Mouse (Mus musculus) liver, embryonic 11.5 days (tissue): ENCODE results near the gene Fgfr2. TPM values are rescaled to one million over a fixed set of nuclear protein-coding genes. Genes with fewer than 3 reads are reported as not detected.

ENCODE experiments used
- ATAC-seq: fragments of 200-750 bp; cut with Nextera tagmentation; replicated peaks from 2 replicates; pipeline ENCODE4 v1.8.0; 2017; ENCODE audit warnings: moderate number of reproducible peaks, mild to moderate bottlenecking, moderate TSS enrichment, moderate library complexity; ENCODE audit not compliant: low FRiP score
- DNase-seq: peaks from one replicate; pipeline ENCODE4 v3.0.0-alpha.2; 2017; ENCODE audit warnings: low spot score
- H3K27ac ChIP-seq: fragments of 300-500 bp; sonication (generic); 2 replicates; pipeline ENCODE4 v1.5.1; 2014; ENCODE audit warnings: mild to moderate bottlenecking, low read depth, low read length, control low read depth
- H3K27me3 ChIP-seq: fragments of 300-500 bp; sonication (generic); replicated peaks from 2 replicates; pipeline ENCODE4 v1.6.1; 2014; ENCODE audit warnings: low read length, mixed read lengths; ENCODE audit not compliant: control insufficient read depth, insufficient read depth
- H3K36me3 ChIP-seq: fragments of 300-500 bp; sonication (generic); 2 replicates; pipeline ENCODE4 v1.6.1; 2014; ENCODE audit warnings: mild to moderate bottlenecking, low read length, moderate library complexity, mixed read lengths; ENCODE audit not compliant: control insufficient read depth, insufficient read depth
- H3K4me1 ChIP-seq: fragments of 300-500 bp; sonication (generic); replicated peaks from 2 replicates; pipeline ENCODE4 v1.6.1; 2014; ENCODE audit warnings: low read length, mixed read lengths; ENCODE audit not compliant: control insufficient read depth, insufficient read depth
- H3K4me2 ChIP-seq: fragments of 300-500 bp; sonication (generic); 2 replicates; pipeline ENCODE4 v1.6.1; 2014; ENCODE audit warnings: mild to moderate bottlenecking, control low read depth, moderate library complexity
- H3K4me3 ChIP-seq: fragments of 300-500 bp; sonication (generic); 2 replicates; pipeline ENCODE4 v1.5.1; 2014; ENCODE audit warnings: low read depth, low read length, control low read depth
- H3K9ac ChIP-seq: fragments of 300-500 bp; sonication (generic); 2 replicates; pipeline ENCODE4 v1.6.1; 2014; ENCODE audit warnings: low read depth, low read length, control low read depth
- H3K9me3 ChIP-seq: fragments of 300-500 bp; sonication (generic); 2 replicates; pipeline ENCODE4 v1.6.1; 2016; ENCODE audit warnings: low read length, inconsistent platforms, mixed read lengths; ENCODE audit not compliant: control insufficient read depth
- WGBS: fragments of 180-500 bp; shearing (Covaris S2); extraction: QIAGEN DNeasy Blood & Tissue Kit; methylation state at CpG from one replicate; pipeline ENCODE4 v1.1.7; 2014; 5-methylcytosine and 5-hydroxymethylcytosine counted together
- microRNA-seq: library from miRNA; unstranded; fragments of <30 nt; microRNA quantifications from one replicate; pipeline ENCODE4, GENCODE M21; 2017; ENCODE audit warnings: borderline number of aligned reads
- polyA plus RNA-seq: library from polyadenylated mRNA; unstranded; fragments of >200 nt; fragmentation: Nextera tagmentation; extraction: Ambion mirVana; gene quantifications from 2 replicates; pipeline ENCODE4 v1.2.1, GENCODE M21; 2014

Fgfr2 gene
- polyA plus RNA-seq, 1 experiment from 2014 or later: 32.6 TPM

GRCm38 (mm10) chr7:130119466-130119865, 3003.7 kb downstream of the Fgfr2 start:
- H3K9me3 ChIP-seq: no peaks in the 10 kb centered on the region

GRCm38 (mm10) chr7:130118726-130119125, 3004.4 kb downstream of the Fgfr2 start:
- ATAC-seq (no peak), DNase-seq (no peak)
- no peak overlapping the region for H3K27ac ChIP-seq
- 33% methylated on average over 4 of the region's 4 CpGs for whole genome bisulfite sequencing
- H3K9me3 ChIP-seq: no peaks in the 10 kb centered on the region
- H3K9ac ChIP-seq: no peak overlapping the region
- no peaks in the 10 kb centered on the region for H3K4me1 ChIP-seq
- no peaks in the 10 kb centered on the region for H3K27me3 ChIP-seq
- no peak overlapping the region for H3K4me3 ChIP-seq
- no peak overlapping the region for H3K4me2 ChIP-seq
- H3K36me3 ChIP-seq: no peaks in the 10 kb centered on the region

More at GRCm38 (mm10) chr7:130119466-130119865, 3003.7 kb downstream of the Fgfr2 start:
- H3K4me3 ChIP-seq: no peak overlapping the region
- ATAC-seq (no peak), DNase-seq (no peak)
- H3K9ac ChIP-seq: no peak overlapping the region
- no peaks in the 10 kb centered on the region for H3K4me1 ChIP-seq
- H3K27me3 ChIP-seq: no peaks in the 10 kb centered on the region
- WGBS: 51% methylated on average over 6 of the region's 6 CpGs
- H3K36me3 ChIP-seq: no peaks in the 10 kb centered on the region
- no peak overlapping the region for H3K27ac ChIP-seq
- H3K4me2 ChIP-seq: no peak overlapping the region

GRCm38 (mm10) chr7:130117466-130118123, 3005.6 kb downstream of the Fgfr2 start:
- no peak overlapping the region for H3K4me3 ChIP-seq
- H3K9me3 ChIP-seq: no peaks in the 10 kb centered on the region
- H3K9ac ChIP-seq: no peak overlapping the region
- H3K27ac ChIP-seq: no peak overlapping the region
- no peak for ATAC-seq
- H3K27me3 ChIP-seq: no peaks in the 10 kb centered on the region
- no peak for DNase-seq
- H3K4me2 ChIP-seq: no peak overlapping the region
- no peaks in the 10 kb centered on the region for H3K4me1 ChIP-seq
- WGBS: 27% methylated on average over 4 of the region's 4 CpGs
- H3K36me3 ChIP-seq: no peaks in the 10 kb centered on the region

- DNase-seq (no peak), ATAC-seq (no peak)
- Histone ChIP-seq H3K4me2 (no peak overlapping the region), H3K27ac (no peak overlapping the region), H3K27me3 (no peaks in the 10 kb centered on the region), H3K9me3 (no peaks in the 10 kb centered on the region), H3K4me3 (no peak overlapping the region), H3K4me1 (no peaks in the 10 kb centered on the region), H3K9ac (no peak overlapping the region), H3K36me3 (no peaks in the 10 kb centered on the region)
- 66% methylated on average over 4 of the region's 4 CpGs for WGBS
Observed at GRCm38 (mm10) chr7:130114436-130114835, 3008.7 kb downstream of the Fgfr2 start.

Small RNAs within 50 kb of the gene (microRNA-seq; reads per million reads assigned to microRNA genes)
- gene Mir7061: not detected

Other genes with a start within 250 kb of the Fgfr2 start
- gene Zranb1, start 192.2 kb downstream of the Fgfr2 start, polyA plus RNA-seq: 9.6 and 10.9 TPM in 2 replicates
- gene Ctbp2, start 1.0 kb upstream of the Fgfr2 start, polyA plus RNA-seq: 42.7 and 47.9 TPM in 2 replicates